Mouse (Mus musculus) limb, embryonic 11.5 days (tissue): ENCODE data around the gene Gnpnat1. TPM values are rescaled to one million over a fixed set of nuclear protein-coding genes. Genes with fewer than 3 reads are reported as not detected.

Source experiments
- ATAC-seq: fragments of 200-750 bp; cut with Nextera tagmentation; 2 replicates; pipeline ENCODE4 v1.8.0; 2017; ENCODE audit warnings: low read depth; ENCODE audit not compliant: insufficient number of reproducible peaks, low FRiP score, low TSS enrichment
- DNase-seq: peaks from one replicate; pipeline ENCODE4 v3.0.0-alpha.2; 2015; ENCODE audit warnings: low spot score
- H3K27ac ChIP-seq: fragments of 300-500 bp; sonication (generic); replicated peaks from 2 replicates; pipeline ENCODE4 v1.5.1; 2014; ENCODE audit warnings: low read depth, mild to moderate bottlenecking, low read length
- H3K27me3 ChIP-seq: fragments of 300-500 bp; sonication (generic); 2 replicates; pipeline ENCODE4 v1.6.1; 2014; ENCODE audit warnings: mild to moderate bottlenecking, low read length, mixed read lengths; ENCODE audit not compliant: control insufficient read depth, insufficient read depth
- H3K36me3 ChIP-seq: fragments of 300-500 bp; sonication (generic); 2 replicates; pipeline ENCODE4 v1.6.1; 2014; ENCODE audit warnings: mild to moderate bottlenecking, low read length, moderate library complexity, mixed read lengths; ENCODE audit not compliant: control insufficient read depth, insufficient read depth
- H3K4me1 ChIP-seq: fragments of 300-500 bp; sonication (generic); 2 replicates; pipeline ENCODE4 v1.6.1; 2014; ENCODE audit warnings: low read length, mixed read lengths; ENCODE audit not compliant: control insufficient read depth, insufficient read depth
- H3K4me2 ChIP-seq: fragments of 300-500 bp; sonication (generic); 2 replicates; pipeline ENCODE4 v1.6.1; 2014; ENCODE audit warnings: low read depth, mild to moderate bottlenecking, moderate library complexity; ENCODE audit not compliant: severe bottlenecking
- H3K4me3 ChIP-seq: fragments of 300-500 bp; sonication (generic); 2 replicates; pipeline ENCODE4 v1.5.1; 2014; ENCODE audit warnings: low read depth, low read length
- H3K9ac ChIP-seq: fragments of 300-500 bp; sonication (generic); 2 replicates; pipeline ENCODE4 v1.6.1; 2014; ENCODE audit warnings: mild to moderate bottlenecking, low read length
- H3K9me3 ChIP-seq: fragments of 300-500 bp; sonication (generic); 2 replicates; pipeline ENCODE4 v1.6.1; 2016; ENCODE audit warnings: low read length; ENCODE audit not compliant: control insufficient read depth
- WGBS: fragments of 180-500 bp; shearing (Covaris S2); extraction: QIAGEN DNeasy Blood & Tissue Kit; methylation state at CpG from one replicate; pipeline ENCODE4 v1.1.7; 2014; 5-methylcytosine and 5-hydroxymethylcytosine counted together
- polyA plus RNA-seq: library from polyadenylated mRNA; unstranded; fragments of >200 nt; fragmentation: Nextera tagmentation; extraction: Ambion mirVana; gene quantifications from 2 replicates; pipeline ENCODE4 v1.2.1, GENCODE M21; 2014

Gnpnat1 gene
- polyA plus RNA-seq, 1 experiment from 2014 or later, result 58.3 TPM

DNA sequence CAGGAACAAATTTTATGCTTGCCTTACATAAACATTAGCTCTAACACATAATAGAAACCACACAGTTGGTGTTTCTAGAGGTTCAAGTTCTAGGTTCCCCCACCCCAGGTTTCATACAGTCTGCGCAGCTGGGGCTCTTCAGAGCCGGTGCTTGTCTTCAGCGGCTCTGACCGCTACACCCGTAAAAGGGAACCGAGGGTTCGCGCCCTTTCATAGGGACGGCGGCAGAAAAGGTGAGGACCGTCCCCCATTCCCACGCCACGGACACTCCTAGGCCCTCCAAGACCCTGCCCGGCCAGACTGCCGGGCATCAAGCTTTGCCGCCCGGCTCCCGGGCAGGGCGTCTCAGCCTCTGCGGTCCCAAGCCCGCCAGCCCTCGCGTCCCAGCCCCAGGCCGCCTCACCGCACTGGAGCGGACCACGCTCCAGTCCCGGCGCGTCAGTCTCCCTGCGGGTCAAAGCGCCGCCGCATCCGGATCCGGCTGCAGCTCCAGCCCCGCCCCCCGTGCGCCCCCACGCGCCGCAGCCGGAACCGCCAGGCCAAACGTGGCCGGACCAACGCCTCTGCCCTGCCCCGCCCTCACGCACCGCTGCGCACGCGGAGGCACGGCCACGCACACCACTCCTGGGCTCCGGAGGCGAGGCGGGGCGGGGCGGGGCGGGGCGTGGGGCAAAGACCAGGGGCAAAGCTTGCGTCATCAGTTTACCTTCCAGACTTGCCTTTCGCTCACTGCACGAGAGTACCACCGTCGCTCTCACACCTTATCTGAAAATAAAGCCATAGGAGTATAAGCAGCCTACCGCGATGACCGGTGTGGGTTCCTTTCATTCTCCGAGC is 16.1 kb downstream of the Gnpnat1 start:
- Histone ChIP-seq H3K4me2 (peak overlapping the region; percentile 73), H3K27ac (peak overlapping the region; percentile 76), H3K9ac (peak overlapping the region; percentile 85), H3K4me3 (peak overlapping the region; percentile 85), H3K36me3 (no peaks in the 10 kb centered on the region), H3K4me1 (peaks cover 7% of the 10 kb centered on the region; the same call in 1 of the 2 replicates), H3K27me3 (no peaks in the 10 kb centered on the region), H3K9me3 (no peaks in the 10 kb centered on the region)
- ATAC-seq, result peak; percentile 97
- DNase-seq, result peak; percentile 92
- WGBS, result under 1% methylated on average over 71 of the region's 71 CpGs

DNA sequence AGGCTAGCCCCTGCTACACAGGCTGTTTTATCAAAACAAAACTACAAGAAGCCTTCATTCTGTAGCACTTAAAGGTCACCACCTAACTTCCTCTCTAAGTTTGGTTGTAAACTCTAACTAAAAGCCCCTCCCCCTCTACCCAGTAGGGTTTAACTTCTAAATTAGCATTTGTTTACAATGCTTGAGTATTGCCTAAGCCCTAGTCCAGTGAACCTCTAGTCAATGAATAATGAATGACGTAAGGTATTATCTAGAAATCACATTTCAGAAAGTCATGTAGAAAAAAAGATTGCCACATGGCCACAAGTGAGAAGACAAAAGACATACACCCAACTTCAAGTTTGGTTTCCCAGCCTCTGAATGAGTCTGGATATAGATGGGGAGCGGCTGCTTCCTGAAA is 17.2 kb downstream of the Gnpnat1 start:
- Histone ChIP-seq H3K9me3 (no peaks in the 10 kb centered on the region), H3K4me1 (peaks cover 7% of the 10 kb centered on the region; the same call in 1 of the 2 replicates), H3K36me3 (no peaks in the 10 kb centered on the region), H3K4me2 (peak overlapping the region; percentile 73), H3K27ac (no peak overlapping the region), H3K27me3 (no peaks in the 10 kb centered on the region), H3K9ac (no peak overlapping the region), H3K4me3 (peak overlapping the region; percentile 85; the same call in 1 of the 2 replicates)
- no peak for ATAC-seq
- DNase-seq, result no peak
- 23% methylated on average over 2 of the region's 2 CpGs for WGBS

DNA sequence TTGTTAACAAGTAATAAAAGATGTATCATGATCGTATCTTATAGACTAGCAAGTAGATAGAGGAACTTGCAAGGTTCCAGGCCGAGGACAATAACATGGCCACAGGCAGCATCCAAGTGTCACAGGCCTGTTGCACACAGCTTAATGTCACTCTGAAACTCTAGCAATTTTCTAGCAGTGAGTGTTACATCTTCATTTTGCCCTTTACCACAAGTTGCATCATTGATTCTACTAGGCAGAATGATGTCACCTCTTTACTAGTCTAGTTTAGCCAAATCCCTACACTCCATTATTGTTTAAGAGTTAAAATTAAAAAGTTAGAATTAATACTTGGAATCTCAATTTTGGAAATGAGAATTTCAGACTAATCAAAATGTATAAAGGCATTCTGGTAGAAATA is 19.1 kb downstream of the Gnpnat1 start:
- no peak for DNase-seq
- WGBS, result 93% methylated on average over 2 of the region's 2 CpGs
- no peak overlapping the region for H3K4me3 ChIP-seq
- H3K27ac ChIP-seq, result no peak overlapping the region
- H3K4me2 ChIP-seq, result no peak overlapping the region
- ATAC-seq, result no peak
- H3K36me3 ChIP-seq, result no peaks in the 10 kb centered on the region; the same call in 1 of the 2 replicates
- H3K27me3 ChIP-seq, result no peaks in the 10 kb centered on the region
- H3K9ac ChIP-seq, result no peak overlapping the region
- peaks cover 7% of the 10 kb centered on the region; the same call in 1 of the 2 replicates for H3K4me1 ChIP-seq
- no peaks in the 10 kb centered on the region for H3K9me3 ChIP-seq

DNA sequence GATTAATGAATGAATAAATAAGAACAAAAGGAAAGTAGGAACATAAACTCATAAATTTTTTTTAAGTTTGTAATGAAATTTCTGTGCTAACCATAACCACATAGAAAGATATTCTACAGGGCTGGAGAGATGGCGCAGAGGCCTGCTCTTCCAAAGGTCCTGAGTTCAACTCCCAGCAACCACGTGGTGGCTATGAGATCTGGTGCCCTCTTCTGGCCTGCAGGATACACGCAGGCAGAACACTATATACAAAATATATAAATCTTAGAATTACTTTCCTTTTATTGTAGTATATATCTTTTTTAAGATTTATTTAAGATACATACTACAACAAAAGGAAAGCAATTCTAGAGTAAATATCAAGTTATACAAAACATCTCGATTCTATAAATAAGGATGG is 21.8 kb downstream of the Gnpnat1 start:
- ATAC-seq, result no peak
- H3K9me3 ChIP-seq, result no peaks in the 10 kb centered on the region
- no peaks in the 10 kb centered on the region; the same call in 1 of the 2 replicates for H3K36me3 ChIP-seq
- H3K27me3 ChIP-seq, result no peaks in the 10 kb centered on the region
- H3K27ac ChIP-seq, result no peak overlapping the region
- no peak overlapping the region for H3K9ac ChIP-seq
- no peak overlapping the region for H3K4me3 ChIP-seq
- WGBS, result 80% methylated on average over 4 of the region's 4 CpGs
- no peak for DNase-seq
- H3K4me1 ChIP-seq, result peaks cover 7% of the 10 kb centered on the region; the same call in 1 of the 2 replicates
- H3K4me2 ChIP-seq, result no peak overlapping the region

DNA sequence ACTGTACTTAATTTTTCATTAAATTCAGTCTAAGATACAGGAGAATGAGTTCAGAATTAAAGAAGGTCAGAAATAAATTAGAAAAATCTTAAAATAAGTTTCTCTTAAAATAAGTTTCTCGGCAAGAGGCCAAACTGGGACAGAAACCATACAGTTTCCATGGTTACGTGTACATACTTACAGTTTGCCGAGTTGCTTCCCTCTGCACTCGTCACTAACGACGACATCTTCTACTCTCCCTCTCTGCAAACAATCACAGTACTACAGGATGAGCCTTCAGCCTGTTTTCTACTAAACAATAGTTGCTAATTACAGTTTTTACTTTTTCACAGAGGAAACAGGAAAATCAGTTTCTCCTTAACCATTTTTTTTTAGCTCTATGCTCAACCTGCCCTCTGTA is 24.0 kb downstream of the Gnpnat1 start:
- Histone ChIP-seq H3K27me3 (no peaks in the 10 kb centered on the region), H3K27ac (no peak overlapping the region), H3K9me3 (no peaks in the 10 kb centered on the region), H3K4me2 (no peak overlapping the region), H3K4me1 (no peaks in the 10 kb centered on the region), H3K36me3 (no peaks in the 10 kb centered on the region; the same call in 1 of the 2 replicates), H3K9ac (no peak overlapping the region), H3K4me3 (no peak overlapping the region)
- DNase-seq (no peak), ATAC-seq (no peak)
- WGBS, result 91% methylated on average over 6 of the region's 6 CpGs

DNA sequence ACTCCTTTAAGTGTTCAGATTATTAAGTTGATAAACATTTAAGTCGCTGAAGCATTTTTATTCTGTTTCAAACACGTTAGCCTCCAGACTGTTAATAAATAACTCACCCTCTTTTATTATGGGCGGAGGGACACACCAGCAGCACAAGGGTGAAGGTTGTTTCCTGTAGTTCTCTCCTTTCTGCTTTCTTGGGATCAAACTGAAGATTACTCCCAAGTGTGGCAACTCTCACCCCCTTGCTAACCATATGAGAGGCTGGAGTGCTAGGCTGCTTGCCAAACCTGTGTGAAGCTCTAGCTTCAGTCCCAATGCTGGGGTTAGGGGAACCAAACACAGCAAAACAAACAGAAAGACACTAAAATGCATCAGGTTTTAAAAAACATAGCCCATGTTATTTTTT is 25.9 kb downstream of the Gnpnat1 start:
- Histone ChIP-seq H3K27ac (no peak overlapping the region), H3K9ac (no peak overlapping the region), H3K4me2 (no peak overlapping the region), H3K9me3 (no peaks in the 10 kb centered on the region), H3K4me3 (no peak overlapping the region), H3K4me1 (no peaks in the 10 kb centered on the region), H3K36me3 (no peaks in the 10 kb centered on the region; the same call in 1 of the 2 replicates), H3K27me3 (no peaks in the 10 kb centered on the region)
- DNase-seq (no peak), ATAC-seq (no peak)
- 79% methylated on average over 3 of the region's 3 CpGs for WGBS

DNA sequence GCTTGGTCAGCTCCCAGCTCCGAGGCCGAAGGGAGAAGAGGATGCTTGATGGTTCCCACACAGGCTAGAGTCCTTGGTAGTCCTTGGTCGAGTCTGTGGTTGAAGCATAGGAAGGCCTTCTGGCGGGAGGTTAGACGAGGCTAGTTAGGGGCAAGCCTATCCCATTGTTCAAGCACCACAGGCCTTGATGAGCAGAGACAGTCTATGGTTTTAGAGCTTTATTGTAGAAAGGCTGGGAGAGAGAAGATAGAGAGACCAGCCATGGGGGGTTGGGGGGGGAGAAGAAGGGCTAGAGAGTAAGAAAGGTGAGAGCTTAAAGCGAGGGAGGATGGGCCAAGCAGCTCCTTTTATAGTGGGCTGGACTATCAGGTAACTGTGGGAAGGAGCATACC is 39.5 kb downstream of the Gnpnat1 start:
- no peak overlapping the region for H3K4me2 ChIP-seq
- DNase-seq (no peak), ATAC-seq (no peak)
- H3K36me3 ChIP-seq, result peaks cover 8% of the 10 kb centered on the region
- no peaks in the 10 kb centered on the region for H3K4me1 ChIP-seq
- H3K9ac ChIP-seq, result no peak overlapping the region
- no peaks in the 10 kb centered on the region for H3K27me3 ChIP-seq
- H3K9me3 ChIP-seq, result no peaks in the 10 kb centered on the region
- H3K27ac ChIP-seq, result no peak overlapping the region
- WGBS, result 90% methylated on average over 6 of the region's 6 CpGs
- no peak overlapping the region for H3K4me3 ChIP-seq

DNA sequence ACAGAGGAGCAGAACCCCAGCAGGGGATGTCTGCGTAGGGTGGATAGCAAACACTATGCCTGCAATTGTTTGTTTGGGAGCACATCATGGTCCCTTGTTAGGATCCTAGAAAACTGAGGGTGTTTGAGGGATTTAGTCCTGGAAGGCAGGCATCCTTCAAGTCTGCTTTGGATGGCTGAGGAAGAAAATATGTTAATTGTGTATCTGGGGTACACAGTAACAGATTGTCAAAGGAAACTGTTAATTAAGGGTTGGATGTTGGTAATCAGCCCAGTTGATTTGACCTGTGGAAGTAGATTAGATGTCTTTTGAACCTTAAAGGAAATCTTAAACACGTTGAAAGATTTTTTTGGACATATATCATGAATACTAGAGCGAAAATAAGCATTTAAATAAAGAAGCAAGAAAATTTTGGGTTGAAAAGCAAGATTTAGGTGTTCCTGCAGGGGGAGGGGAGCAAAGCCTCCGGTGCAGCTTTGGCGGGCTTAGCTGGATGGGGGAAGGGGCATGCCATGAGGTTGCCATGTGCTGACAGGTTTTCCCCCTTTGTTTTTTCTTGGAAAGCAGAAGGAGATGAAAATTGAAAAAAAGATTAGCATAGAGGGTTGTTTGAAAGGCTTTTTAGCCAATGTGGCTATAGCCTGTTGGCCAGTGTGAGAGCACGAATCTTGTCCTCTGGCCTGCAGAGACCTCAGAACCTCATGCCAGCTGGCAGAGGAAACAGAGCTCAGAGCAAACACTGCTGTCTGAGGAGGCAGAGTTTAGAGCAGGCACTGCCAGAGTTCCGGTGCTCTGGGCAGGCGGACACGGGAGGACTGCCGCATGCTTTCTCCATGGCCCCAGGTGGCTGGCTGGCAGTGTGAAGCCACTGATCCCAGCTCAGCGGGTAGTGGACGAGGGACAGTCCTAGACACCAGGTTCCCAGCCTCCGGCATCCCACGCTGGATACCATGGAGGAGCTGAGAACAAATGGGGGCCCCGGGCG is 40.2 kb downstream of the Gnpnat1 start:
- no peaks in the 10 kb centered on the region for H3K9me3 ChIP-seq
- H3K4me1 ChIP-seq, result no peaks in the 10 kb centered on the region
- H3K36me3 ChIP-seq, result peaks cover 3% of the 10 kb centered on the region
- no peak overlapping the region for H3K9ac ChIP-seq
- no peak for DNase-seq
- H3K4me3 ChIP-seq, result no peak overlapping the region
- H3K27me3 ChIP-seq, result no peaks in the 10 kb centered on the region
- H3K4me2 ChIP-seq, result no peak overlapping the region
- ATAC-seq, result no peak
- WGBS, result 81% methylated on average over 16 of the region's 16 CpGs
- no peak overlapping the region for H3K27ac ChIP-seq
